Mouse (Mus musculus) neural tube, embryonic 10.5 days (tissue): ENCODE measurements around the gene Trabd.
A peak's percentile ranks its signal among the peaks of the same experiment; 100 is the strongest.

ENCODE experiments used
- DNase-seq: peaks from one replicate; pipeline ENCODE4 v3.0.0-alpha.2; 2017; ENCODE audit warnings: low spot score; ENCODE audit errors: extremely low spot score

Gene Trabd

DNA sequence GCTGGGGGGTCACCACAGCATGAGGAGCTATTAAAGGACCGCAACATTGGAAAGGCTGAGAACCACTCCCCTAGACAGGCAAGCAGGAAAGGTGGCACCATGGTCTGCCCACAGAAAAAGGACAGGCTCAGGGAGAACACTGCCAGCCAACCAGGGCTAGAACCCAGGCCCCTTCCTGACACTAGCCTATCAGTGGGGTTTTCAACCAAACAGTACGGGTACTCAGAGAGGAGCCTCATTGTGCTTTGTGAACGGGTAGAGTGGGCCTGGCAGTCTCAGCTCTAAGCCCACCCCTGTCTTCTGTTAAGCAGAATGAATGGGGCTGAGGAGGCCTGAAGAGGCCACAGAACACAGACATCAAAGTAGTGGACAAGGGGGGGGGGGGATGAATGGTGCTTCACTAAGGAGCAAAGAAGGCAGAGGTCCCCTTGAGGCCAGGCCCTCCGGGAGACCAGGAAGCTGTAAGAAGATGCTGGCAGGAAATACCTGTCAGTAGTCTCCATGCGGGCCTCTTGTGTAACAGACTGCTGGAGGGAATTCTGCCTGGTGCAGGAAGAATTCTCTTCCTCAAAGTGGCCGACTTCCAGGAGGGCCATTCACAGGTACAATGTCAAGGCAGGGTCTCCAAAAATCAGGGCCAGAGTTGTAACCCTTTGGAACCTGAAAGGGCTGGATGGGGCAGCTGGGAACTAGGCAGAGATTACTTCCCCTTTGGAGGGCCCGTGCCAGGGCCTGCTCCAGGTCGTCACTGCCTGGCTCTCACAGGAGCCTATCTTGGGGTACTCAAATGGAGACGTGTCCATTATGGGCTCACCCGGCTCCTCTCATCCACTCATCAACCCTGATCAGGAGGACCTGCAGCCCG lies at the start of gene Trabd:
Gene Trabd (plus strand): TSS at position 512 of the 865 bp plus-strand sequence.
- no peak for DNase-seq

DNA sequence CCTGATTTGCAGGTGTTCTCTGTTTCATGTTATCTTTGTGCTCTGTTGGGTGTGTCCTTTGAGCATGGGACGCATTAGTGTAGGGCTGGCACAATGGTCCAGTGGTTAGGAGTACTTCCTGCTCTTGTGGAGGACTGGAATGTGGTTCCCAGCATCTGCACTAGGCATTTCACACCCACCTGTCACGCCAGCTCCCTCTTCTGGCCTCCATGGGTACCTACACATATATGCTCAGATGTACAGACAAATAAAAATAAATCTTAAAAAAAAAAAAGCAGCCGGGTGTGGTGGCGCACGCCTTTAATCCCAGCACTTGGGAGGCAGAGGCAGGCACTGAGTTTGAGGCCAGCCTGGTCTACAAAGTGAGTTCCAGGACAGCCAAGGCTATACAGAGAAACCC lies 30.5 kb upstream of the Trabd start:
- DNase-seq = no peak

DNA sequence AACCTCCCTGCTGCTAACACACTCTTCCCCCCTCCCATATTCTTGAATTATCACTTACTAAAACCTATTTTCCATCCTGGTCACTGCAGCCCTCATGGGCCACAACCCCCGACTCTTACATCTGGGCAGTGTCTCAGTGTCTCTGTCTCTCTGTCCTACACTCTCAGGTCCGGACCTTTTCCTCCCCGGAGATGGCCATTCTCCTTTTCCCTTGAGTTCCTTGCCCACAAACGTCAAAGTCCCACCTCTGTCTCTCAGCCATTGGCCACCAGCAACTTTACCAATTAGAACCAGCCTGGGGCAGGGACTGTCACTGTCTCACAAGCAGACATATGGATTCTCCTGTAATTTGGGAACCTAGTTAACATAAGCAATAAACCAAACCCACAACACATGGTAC lies 28.6 kb upstream of the Trabd start:
- no peak for DNase-seq

DNA sequence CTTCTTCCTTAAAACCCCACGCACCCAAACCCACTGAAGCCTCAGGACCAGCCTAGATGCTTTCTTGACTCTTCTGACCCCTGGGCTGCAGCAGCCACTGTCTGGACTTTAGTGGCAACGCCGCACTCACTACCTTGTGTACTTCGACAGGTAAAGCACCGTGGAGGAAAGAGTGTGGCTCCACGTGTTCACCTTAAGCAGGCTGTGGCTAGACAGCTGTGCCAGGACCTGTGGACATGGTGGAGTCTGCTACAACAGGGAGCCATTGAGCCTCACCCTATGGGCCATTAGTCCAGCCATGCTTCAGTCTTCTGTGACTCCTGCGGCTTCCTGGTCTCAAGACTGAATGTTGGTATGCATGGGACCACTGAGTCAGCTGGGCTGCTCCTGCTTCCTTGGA lies 20.3 kb upstream of the Trabd start:
- DNase-seq = no peak

DNA sequence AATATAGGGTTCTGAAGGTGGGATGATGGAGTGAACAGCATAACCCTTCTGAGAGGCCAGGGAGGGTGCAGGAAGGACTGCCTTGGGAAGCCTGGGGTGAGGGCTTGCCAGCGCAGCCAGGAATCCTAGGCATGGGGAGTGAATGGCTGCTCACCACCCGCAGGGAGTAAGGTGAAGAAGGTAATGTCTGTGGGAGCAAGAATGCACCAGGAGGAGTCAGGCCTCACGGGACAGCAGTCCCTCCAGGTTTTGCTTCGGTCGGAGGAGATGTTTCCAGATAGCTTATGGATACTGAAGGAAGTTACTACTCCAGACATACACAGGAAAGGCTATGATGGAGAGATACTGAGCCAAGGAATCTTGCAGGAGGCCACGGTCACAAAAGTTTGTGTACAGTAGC lies 16.2 kb upstream of the Trabd start:
- no peak for DNase-seq

DNA sequence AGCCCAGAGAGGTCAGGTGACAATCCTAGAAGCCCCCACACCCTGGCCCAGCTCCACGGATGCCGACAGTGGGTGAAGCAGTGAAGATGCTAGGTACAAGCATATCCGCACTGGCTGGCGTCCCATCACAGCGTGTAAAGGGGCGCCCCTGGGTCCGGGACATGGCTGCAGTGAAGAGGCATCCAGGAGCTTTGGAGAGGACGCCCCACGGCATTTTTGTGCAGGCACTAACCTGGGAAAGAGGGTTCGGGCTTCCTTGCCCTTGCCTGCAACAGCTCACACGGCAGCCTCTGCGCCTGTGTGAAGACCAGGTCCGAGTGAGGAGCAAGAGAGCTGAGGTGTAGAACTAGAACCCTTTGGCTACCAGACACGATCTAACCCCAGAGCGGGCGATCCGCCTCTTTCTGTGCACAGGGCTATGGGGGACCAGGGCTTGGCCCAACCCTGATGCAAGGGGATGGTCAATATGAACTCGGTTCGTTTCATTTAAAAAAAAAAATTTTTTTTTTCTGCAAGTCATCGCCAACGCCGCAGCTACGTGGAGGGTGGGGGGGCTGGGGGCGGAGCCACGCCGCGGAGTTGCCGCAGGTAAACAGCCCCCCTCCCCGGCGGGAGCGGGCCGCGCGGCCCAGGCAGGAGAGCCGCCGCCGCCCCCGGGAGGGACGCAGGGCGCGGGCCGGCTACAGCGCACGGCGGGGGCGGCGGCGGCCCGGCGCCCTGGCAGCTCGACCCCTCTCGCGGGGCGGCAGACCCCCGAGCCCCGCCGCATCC lies 15.6 kb upstream of the Trabd start, which contains the start of gene Panx2:
Gene Panx2 (plus strand): TSS at position 574 of the 771 bp plus-strand sequence.
- peak; percentile 50 for DNase-seq

DNA sequence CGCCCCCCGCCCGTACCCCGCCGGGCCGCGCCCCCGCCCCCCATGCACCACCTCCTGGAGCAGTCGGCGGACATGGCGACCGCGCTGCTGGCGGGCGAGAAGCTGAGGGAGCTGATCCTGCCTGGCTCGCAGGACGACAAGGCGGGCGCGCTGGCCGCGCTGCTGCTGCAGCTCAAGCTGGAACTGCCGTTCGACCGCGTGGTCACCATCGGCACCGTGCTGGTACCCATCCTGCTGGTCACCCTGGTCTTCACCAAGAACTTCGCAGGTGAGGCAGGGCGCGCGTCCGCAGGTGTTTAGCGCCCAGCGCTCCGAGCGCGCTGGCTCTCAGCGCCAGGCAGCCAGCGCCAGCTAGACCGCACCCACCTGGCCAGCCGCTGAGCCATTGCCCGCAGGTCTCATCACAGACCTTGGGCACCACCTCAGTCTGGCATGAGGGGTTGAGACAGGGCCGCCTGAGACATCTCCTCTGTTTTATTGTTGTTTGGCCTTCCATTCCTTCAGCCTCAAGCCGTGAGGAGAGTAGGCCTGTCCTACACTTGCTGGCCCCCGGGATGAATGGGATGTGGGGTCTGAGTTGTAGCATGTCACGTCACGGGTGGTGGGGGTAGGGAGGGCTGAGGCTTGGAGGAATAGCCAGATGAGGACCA lies 14.8 kb upstream of the Trabd start:
- peak; percentile 66 for DNase-seq

DNA sequence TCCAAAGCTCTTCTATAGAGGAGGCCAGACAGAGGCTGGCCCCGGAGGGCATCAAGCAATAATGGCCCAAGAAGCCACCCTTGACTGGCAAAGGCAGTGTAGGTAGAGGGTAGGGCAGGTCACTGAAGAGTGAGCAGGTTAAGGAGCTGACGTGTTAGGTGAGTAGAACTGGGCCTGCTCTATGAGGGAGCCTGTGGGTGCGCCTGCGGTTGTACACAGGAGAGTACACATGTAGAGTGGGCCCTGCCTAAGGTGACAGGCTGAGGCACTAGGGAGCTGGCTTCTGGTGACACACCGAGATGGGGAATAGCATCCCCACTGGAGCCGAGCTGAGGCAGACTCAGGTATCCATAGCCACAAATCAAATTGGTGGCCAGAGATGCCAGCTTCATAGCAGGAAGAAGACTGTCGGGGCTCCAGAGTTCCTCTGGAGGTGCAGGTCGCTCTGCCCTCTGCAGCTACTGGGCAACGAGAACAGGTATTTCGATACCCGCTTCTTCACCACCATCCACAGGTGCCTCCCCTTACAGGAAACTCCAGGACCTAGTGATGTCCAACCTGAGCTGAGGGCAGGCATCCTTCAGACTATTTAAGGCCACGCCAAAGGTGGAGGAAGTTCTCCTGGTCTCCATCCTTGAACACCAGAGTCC lies 14.0 kb upstream of the Trabd start:
- no peak for DNase-seq

DNA sequence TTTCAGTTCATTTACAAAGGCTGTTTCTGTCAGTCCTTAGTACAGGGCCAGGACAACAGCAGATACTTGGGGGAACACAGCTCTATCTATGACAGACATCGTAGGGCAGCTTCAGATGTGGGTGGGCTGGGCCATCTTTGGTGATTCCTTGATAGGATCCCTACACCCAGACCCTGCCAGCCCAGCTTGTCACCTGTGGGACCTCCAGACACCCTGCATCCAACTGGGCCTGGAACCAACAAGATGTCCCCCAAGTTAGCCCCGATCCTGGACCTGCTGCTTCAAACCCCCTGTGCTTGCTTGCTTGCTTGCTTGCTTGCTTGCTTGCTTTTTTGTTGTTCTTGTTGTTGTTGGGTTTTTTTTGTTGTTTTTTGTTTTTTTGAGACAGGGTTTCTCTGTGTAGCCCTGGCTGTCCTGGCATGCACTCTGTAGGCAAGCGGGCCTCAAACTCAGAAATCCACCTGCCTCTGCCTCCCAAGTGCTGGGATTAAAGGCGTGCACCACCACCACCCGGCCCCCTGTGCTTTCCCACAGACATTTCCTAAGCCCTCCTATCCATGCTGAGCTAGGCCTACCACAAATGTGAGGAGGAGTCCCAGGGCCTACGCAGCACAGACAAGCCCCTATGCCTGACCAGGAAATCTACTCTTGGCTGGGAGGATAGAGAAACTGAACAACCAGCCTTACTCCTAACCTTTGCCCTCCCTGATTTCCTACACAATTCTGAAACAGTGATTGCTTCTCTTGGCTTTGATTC lies 13.0 kb upstream of the Trabd start:
- DNase-seq = no peak

DNA sequence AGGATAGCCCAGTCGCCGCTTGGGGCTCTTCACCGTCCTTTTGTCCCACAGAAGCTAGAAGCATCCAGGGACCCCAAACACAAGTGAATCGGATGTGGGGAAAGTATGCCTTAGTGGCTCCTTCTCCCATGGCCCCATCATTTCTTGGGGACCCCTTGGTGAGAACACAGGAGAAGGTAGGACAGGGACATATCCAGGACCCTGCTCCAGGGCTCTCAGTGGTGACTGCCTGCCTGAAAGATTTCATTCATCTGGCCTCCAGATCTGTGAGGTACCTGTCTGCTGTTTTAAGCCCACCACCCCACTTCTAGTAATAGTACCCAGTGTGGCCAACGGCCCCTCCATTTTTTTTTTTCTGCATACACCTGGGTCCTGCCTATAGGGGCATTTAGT lies 12.4 kb upstream of the Trabd start:
- DNase-seq = no peak

DNA sequence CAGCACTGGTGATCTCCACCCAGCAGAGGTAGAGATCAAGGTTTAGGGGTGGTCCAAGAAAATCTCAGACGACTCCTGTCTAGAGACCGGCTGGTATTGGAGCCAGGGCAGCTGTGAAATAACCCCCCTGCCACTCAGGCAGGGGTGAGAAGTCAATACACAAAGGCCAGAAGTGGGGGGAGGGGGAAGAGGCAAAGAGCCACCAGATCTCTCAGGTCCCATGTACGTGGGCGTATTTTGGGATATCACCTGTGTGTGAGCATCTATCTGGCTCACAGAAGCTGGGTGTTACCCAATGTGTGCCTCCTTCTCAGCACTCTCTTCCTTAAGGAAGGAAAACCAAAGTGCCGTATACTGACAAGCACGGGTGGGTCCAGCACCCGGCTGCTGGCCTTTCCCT lies 11.9 kb upstream of the Trabd start:
- no peak for DNase-seq

DNA sequence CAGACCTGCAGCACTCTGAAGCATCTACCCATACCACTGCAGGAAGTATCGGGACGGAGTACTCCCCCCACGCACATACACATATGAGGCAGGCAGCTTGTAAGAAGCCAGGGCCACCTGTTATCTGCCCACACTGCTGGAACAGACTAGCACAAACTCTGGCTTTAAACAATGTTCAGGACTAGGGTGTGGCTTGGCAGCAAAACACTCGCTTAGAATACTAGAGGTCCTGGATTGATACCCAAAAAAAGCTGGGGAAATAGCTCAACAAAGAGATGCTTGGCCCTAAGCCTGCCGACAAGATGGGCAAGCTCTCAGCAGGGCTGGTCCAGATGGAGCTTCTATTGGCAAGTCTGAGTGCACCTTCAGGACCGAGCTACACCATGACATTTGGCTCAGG lies 11.4 kb upstream of the Trabd start:
- DNase-seq = no peak

DNA sequence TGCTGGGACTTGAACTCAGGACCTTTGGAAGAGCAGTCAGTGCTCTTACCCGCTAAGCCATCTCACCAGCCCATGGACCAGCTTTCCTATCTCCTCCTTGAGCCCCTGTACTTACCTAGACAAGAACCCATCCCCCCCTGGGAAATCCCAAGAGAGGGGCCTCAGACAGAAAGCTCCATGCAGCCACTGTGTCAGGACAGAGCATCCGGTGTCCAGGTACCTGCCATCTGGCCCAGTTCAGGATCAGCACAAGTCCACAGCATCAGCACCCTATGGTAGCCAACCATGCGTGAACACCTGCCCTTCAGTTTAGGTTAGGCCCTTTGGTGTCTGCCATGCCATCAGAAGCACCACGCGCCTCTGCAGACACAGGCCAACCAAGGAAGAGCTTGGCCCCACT lies 10.0 kb upstream of the Trabd start:
- DNase-seq = no peak

DNA sequence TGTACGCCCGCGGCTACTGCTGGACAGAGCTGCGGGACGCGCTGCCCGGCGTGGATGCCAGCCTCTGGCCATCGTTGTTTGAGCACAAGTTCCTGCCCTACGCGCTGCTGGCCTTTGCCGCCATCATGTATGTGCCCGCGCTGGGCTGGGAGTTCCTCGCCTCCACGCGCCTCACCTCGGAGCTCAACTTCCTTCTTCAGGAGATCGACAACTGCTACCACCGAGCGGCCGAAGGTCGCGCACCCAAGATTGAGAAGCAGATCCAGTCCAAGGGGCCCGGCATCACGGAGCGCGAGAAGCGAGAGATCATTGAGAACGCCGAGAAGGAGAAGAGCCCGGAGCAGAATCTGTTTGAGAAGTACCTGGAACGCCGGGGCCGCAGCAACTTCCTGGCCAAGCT lies 7.3 kb upstream of the Trabd start:
- no peak for DNase-seq

DNA sequence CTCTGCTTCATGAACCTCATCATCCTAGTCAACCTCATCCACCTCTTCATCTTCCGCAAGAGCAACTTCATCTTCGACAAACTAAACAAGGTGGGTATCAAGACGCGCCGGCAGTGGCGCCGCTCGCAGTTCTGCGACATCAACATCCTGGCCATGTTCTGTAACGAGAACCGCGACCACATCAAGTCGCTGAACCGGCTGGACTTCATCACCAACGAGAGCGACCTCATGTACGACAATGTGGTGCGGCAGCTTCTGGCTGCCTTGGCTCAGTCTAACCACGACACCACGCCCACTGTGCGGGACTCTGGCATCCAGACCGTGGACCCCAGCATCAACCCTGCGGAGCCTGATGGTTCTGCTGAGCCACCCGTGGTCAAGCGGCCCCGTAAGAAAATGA lies 6.7 kb upstream of the Trabd start:
- no peak for DNase-seq

DNA sequence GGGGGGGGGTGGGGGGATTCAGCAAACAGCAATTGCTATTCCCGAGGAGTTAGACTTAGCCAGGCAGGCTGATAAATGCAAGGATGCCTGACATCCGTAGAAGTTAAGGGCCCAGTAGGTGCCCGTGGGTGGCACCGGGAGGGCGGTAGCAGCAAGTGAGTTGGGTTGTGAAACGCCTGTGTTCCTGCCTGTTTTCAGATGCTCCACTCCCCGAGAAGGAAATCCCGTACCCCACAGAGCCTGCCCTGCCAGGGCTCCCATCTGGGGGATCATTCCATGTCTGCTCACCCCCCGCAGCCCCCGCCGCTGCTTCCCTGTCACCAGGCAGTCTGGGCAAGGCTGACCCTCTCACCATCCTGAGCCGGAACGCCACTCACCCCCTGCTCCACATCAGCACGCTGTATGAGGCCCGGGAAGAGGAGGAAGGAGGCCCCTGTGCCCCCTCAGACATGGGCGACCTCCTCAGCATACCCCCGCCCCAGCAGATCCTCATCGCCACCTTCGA lies 5.5 kb upstream of the Trabd start:
- no peak for DNase-seq

DNA sequence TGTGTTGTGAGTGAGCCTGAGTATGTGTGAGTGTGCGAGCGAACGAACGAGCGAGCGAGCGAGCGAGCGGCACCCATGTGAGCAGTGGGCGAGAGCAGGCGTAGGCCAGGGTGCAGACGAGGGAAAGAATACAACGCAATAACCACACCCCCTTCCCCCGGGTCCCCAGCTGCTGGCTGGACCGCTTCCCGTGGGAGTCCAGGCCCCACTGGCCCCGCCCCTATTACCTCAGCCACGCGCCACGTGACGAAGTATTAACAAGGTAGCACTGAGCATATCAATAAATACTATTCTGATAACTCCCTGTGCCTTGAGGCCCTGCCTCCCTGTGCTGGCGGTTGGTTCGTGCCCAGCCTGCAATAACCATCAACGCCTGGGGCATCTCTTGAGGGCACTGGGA lies 4.3 kb upstream of the Trabd start:
- no peak for DNase-seq

DNA sequence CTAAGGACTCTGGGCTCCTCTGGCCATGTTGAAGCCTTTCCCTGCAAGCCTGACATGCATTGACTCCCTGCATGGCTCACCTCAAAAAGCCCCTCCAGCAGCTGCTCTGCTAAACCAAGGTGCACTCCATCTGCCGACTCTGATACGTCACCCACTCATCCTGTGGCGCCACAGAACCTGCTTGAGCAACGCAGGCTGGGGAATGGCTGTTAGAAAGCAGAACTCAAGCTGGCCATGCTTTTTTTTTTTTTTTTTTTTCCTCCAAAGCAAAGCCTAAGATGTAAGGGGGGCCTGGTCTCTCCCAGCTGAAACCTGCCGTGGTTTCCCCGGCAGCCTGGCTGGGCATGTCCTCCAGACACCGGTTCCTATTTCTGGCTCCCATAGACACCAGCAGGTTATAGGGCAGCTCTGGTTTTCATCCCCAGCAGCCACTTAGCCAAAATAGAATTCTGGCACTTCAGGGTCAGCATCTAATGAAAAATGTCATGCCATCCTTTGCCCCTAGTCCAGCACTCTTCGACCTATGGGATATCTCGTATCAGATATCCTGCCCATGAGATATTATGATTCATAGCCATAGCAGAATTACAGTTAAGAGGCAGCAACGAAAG lies 826 bp upstream of the Trabd start:
- DNase-seq = no peak

DNA sequence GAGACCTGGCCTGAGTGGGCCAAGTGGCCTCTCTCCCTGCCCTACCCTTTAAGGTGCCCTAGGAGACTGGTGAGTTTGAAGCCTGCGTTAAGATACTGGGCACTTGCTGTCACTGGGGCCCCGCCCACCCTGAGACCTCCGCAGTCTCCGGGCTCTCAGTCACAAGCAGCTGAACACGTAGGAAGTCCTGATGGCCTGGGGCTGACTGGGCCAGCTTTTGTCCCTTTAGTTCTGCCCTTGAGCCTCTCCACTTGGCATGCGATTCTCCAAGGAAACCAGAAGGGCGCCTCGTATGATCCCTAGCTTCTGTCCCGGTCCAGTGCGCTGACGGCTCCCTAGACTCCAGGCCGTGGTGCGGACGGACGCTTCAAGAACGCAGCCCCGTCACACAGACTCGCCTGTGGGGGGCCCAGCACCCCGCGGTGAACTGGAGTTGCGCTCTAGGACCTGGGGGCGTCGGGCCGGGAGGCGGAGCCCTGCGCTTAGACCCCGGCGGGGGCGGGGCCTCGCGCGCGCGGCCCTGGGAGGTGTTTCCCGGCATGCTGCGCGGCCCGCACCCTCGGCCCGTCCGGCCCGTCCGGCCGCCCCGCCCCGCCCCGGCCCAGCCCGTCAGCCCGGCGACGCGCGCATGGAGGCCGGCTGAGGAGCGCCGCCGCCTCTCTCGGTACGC lies 689 bp downstream of the Trabd start:
- peak; percentile 89 for DNase-seq
